Mouse (Mus musculus): ENCODE data around the gene Klhl26. TPM values are rescaled to one million over a fixed set of nuclear protein-coding genes. Genes with fewer than 3 reads are reported as not detected.
"Not testable (repeated sequence)": the region's sequence is repeated elsewhere in the genome, so short reads cannot be mapped to it uniquely, and the experiment has no call there.

The Klhl26 gene
- polyA plus RNA-seq (2017; shearing (Covaris generic)), result 10 to 100 TPM in 1 of 2 experiments, 1 to 10 TPM in 1; 7.2 to 20.1 TPM

DNA sequence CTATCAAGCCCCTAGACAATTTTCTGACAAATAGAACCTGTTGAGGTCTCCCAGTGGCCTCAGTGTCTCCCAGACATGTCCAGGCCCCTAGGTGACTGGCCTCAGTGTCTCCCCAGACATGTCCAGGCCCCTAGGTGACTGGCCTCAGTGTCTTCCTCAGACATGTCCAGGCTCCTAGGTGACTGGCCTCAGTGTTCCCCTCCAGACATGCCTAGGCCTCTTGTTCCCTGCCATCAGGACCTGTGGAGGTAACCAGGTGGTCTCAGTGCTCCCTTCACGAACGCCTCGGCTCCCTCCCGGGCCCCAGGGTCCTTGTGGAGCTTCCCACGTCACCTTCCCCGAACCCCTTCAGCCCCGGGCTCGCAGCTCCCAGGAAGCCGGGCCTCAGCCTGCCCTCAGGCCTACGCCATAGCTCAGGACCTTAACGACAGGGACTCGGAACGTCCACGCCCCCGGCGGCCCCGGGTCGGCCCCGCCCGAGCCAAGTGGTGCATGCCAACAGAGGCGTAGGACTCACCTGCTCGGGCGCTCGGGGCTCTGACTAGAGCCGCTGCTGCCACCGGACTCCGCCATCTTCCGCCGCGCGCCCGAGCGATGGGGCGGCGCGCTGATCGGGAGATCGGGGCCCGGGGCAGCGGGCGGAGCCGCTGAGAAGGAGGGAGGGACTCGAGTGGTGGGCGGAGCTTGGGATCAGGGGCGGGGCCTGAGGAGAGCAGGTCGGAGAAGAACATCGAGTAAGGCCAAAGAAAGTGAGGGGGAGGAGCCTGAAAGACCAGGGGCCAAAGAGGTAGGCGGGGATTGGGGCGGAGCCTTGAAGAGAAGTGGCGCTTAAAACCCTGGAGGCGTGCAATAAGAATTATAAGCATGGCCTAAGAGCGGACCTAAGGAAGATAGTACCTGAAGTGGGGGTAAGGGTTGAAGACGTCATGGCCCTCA lies at the start of gene Klhl26:
Gene Klhl26, minus strand, starts transcription at position 636 of the 936 bp plus-strand sequence.
- peak; percentile 96 for ATAC-seq

GRCm38 (mm10) chr8:70522592-70523403 lies 46.0 kb upstream of the Klhl26 start:
- peak; percentile 88 for ATAC-seq

- ATAC-seq, result no peak
Observed at GRCm38 (mm10) chr8:70519606-70520005, 42.8 kb upstream of the Klhl26 start.

GRCm38 (mm10) chr8:70519043-70519442 lies 42.3 kb upstream of the Klhl26 start:
- ATAC-seq, result no peak

GRCm38 (mm10) chr8:70517940-70518643 lies 41.3 kb upstream of the Klhl26 start:
- ATAC-seq, result no peak

- no peak for ATAC-seq
Observed at GRCm38 (mm10) chr8:70513441-70513840, 36.7 kb upstream of the Klhl26 start.

GRCm38 (mm10) chr8:70512253-70512903 lies 35.6 kb upstream of the Klhl26 start:
- no peak for ATAC-seq

GRCm38 (mm10) chr8:70511770-70512169 lies 35.0 kb upstream of the Klhl26 start:
- ATAC-seq, result no peak

- ATAC-seq, result not testable (repeated sequence)
Observed at GRCm38 (mm10) chr8:70511174-70511573, 34.4 kb upstream of the Klhl26 start.

- peak; percentile 87 for ATAC-seq
Observed at GRCm38 (mm10) chr8:70510228-70510915, 33.6 kb upstream of the Klhl26 start, which contains the start of gene Uba52. TSS of gene Uba52 (minus strand) at chr8:70510801.

- no peak for ATAC-seq
Observed at GRCm38 (mm10) chr8:70509281-70509952, 32.6 kb upstream of the Klhl26 start.

- no peak for ATAC-seq
Observed at GRCm38 (mm10) chr8:70507027-70507393, 30.2 kb upstream of the Klhl26 start.

GRCm38 (mm10) chr8:70506328-70507026 lies 29.7 kb upstream of the Klhl26 start, which contains the start of gene Rex1bd:
TSS of gene Rex1bd (minus strand) at chr8:70506752.
- ATAC-seq, result peak; percentile 52

DNA sequence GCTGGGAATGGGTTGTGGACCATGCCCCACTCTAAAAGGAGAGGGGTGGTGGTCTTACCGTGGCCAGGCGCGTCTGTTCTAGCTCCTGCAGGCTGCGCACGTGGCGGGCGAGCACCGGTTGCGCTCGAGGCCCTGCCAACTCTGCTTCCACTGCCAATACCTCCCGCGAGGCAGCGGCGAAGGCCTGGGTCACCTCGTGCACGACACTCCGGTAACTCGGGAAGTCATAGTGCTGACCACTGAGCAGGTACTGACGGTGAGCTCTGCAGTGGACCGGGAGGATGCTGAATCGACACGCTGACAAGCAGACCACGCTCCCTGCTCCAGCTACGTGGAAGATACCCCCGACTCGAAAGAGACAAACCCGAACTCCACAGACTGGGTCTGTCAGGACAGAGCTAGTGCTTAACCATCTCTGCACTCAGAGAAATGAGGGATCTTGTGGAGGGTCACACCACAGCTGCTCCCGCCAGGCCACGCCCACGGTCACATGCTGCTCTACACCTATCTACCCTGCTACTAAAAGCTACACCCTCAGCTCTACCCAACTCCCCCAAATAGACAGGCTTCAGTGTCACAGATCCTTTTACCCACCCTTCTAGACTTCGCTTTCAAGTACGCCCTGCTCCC lies 29.0 kb upstream of the Klhl26 start:
- no peak for ATAC-seq

DNA sequence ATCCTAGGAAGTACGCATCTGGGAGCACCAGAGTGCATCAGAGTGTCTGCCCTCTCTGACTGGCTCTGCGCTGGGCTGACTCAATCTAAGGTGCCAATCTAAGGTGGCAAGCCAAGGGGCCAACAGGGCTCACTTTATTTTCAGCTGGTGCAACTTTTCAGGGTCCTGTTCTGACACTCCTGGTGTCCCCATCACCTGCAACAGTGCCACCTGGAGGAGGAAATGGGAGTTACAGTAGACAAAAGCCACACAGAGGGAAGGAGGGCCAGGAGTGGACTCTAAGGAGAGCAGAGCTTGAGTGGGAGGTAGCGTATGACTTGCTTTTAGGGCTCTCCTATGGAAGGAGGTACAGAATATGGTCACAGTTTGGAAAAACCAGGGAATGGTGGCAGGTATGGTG lies 28.1 kb upstream of the Klhl26 start:
- ATAC-seq, result no peak

- no peak for ATAC-seq
Observed at GRCm38 (mm10) chr8:70504291-70504716, 27.5 kb upstream of the Klhl26 start.

DNA sequence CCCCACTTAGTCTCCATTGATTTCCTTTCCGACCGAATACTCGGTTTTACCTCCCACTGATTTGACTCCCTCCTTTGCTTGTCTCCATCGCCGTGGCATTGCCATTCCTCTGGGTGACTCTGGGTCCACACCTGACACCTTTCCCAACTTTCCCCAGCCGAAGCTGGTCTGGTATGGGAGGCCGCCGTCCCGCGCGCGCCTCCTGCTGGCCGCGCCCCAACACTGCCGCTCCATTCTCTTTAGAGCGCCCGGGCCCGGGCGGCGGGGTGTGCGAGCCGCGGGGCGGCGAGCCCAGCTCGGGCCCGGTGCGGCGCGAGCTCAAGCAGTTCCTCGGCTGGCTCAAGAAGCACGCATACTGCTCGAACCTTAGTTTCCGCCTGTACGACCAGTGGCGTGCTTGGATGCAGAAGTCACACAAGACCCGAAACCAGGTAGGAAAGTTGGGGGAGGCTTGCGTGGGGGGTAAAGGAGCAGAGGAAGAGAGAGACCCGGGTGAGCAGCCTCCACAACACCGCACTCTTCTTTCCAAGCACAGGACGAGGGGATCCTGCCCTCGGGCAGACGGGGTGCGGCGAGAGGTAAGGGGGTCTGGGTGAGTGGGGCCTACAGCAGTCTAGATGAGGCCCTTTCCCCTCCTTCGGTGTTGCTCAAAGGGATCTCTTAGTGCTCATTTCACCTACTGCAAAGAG lies 26.4 kb upstream of the Klhl26 start:
- peak; percentile 38 for ATAC-seq

- ATAC-seq, result no peak
Observed at GRCm38 (mm10) chr8:70502540-70502939, 25.8 kb upstream of the Klhl26 start.
